Mouse (Mus musculus): ENCODE results near the gene Cdt1. TPM values are rescaled to one million over a fixed set of nuclear protein-coding genes. Genes with fewer than 3 reads are reported as not detected.

Cdt1 gene
- polyA plus RNA-seq, 2 experiments: 34.0 to 79.0 TPM

DNA sequence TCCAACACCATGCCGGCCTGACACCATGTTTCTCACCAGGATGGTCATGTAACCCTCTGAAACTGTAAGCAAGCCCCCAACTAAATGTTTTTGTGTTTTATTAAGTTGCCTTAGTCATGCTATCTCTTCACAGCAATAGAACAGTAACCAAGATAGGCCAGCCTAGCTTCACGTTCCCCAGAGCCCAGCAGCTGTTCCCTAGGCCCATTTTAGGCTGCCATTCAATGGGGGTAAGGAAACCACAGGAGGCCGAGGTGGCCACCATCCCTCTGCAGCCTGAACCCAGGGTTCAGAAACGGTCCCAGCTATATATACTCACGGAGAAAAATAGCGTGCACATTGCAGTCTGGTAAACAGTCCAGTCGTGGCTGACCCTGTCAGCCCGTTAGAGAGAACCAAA is 23.7 kb upstream of the Cdt1 start:
- no peak overlapping the region for H3K9ac ChIP-seq (ENCODE audit: low read depth, low read length, severe bottlenecking)
- WGBS: 79% methylated on average over 8 of the region's 8 CpGs
- H3K4me1 ChIP-seq (ENCODE audit: control insufficient read depth, insufficient read depth, low read length): peaks cover 22% of the 10 kb centered on the region
- DNase-seq (ENCODE audit: low spot score) (no peak), ATAC-seq (ENCODE audit: low FRiP score, low read depth) (peak; percentile 18; the same call in 1 of the 2 replicates)
- H3K4me2 ChIP-seq (replicated peaks; ENCODE audit: low read depth, low read length, severe bottlenecking): no peak overlapping the region
- TF ChIP-seq POLR2A (IDR thresholded peaks at IDR 0.05; ENCODE audit: borderline replicate concordance, extremely low read depth, insufficient read depth, insufficient read length): no peak
- H3K27ac ChIP-seq (replicated peaks; ENCODE audit: low read depth, low read length): no peak overlapping the region
- H3K36me3 ChIP-seq (ENCODE audit: control insufficient read depth, insufficient read depth, low read length): 0 out of 2 replicates have a peak, but pooled peaks cover 6% of the 10 kb centered on the region
- no peak overlapping the region for H3K4me3 ChIP-seq (replicated peaks; ENCODE audit: low read length)
- H3K27me3 ChIP-seq (ENCODE audit: control insufficient read depth, insufficient read depth, low read length): no peaks in the 10 kb centered on the region
- H3K9me3 ChIP-seq (ENCODE audit: control insufficient read depth, low read length): no peaks in the 10 kb centered on the region

DNA sequence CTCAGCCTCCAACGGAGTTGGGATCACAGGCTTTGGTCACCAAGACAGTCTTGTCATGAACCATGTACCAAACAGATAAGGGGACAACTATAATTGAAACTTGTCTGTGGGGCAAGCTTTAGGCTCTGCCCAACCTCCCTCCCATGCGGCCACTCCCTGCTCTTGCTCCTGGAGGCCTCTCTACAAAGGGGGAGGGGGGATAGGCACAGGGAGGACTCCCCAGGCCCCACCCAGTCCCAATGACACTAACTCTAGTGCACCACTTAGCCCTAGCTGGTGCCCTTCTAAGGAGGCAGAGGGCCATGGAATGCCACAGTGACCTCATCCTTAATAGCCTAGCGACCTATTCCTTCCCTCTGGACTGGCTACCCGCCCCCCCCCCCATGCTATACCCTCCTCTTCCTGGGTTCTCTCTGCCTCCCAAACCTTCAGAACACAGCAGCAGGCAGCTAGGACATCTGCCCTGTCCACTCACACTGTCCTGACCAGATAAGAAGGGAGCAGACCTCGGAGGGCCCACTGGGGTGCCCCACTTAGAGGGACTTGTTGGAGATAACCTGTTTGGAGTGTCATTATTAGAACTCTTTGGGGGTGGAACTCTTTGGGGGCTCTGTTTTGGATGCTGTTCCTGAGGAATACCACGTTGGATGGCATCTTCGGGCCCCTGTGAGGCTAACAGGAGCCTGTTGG is 21.6 kb upstream of the Cdt1 start:
- H3K36me3 ChIP-seq (ENCODE audit: control insufficient read depth, insufficient read depth, low read length): 0 out of 2 replicates have a peak, but pooled peaks cover 6% of the 10 kb centered on the region
- H3K9ac ChIP-seq (ENCODE audit: low read depth, low read length, severe bottlenecking): no peak overlapping the region
- no peaks in the 10 kb centered on the region for H3K27me3 ChIP-seq (ENCODE audit: control insufficient read depth, insufficient read depth, low read length)
- ATAC-seq (ENCODE audit: low FRiP score, low read depth) (no peak), DNase-seq (ENCODE audit: low spot score) (no peak)
- H3K27ac ChIP-seq (replicated peaks; ENCODE audit: low read depth, low read length): no peak overlapping the region
- H3K4me2 ChIP-seq (replicated peaks; ENCODE audit: low read depth, low read length, severe bottlenecking): no peak overlapping the region
- H3K4me1 ChIP-seq (ENCODE audit: control insufficient read depth, insufficient read depth, low read length): peaks cover 34% of the 10 kb centered on the region
- H3K9me3 ChIP-seq (ENCODE audit: control insufficient read depth, low read length): no peaks in the 10 kb centered on the region
- WGBS: 85% methylated on average over 6 of the region's 7 CpGs
- no peak overlapping the region for H3K4me3 ChIP-seq (replicated peaks; ENCODE audit: low read length)
- TF ChIP-seq POLR2A (IDR thresholded peaks at IDR 0.05; ENCODE audit: borderline replicate concordance, extremely low read depth, insufficient read depth, insufficient read length): no peak

GRCm38 (mm10) chr8:122546811-122547453 is 20.9 kb upstream of the Cdt1 start:
- TF ChIP-seq POLR2A (IDR thresholded peaks at IDR 0.05; ENCODE audit: borderline replicate concordance, extremely low read depth, insufficient read depth, insufficient read length): no peak
- ATAC-seq (ENCODE audit: low FRiP score, low read depth) (no peak), DNase-seq (ENCODE audit: low spot score) (no peak)
- WGBS: 49% methylated on average over 24 of the region's 24 CpGs
- peaks cover 36% of the 10 kb centered on the region for H3K4me1 ChIP-seq (ENCODE audit: control insufficient read depth, insufficient read depth, low read length)
- H3K4me3 ChIP-seq (replicated peaks; ENCODE audit: low read length): no peak overlapping the region
- no peak overlapping the region for H3K4me2 ChIP-seq (replicated peaks; ENCODE audit: low read depth, low read length, severe bottlenecking)
- H3K27ac ChIP-seq (replicated peaks; ENCODE audit: low read depth, low read length): 0 out of 2 replicates have a peak overlapping the region, but pooled peaks have one; percentile 9
- H3K27me3 ChIP-seq (ENCODE audit: control insufficient read depth, insufficient read depth, low read length): no peaks in the 10 kb centered on the region
- H3K36me3 ChIP-seq (ENCODE audit: control insufficient read depth, insufficient read depth, low read length): 0 out of 2 replicates have a peak, but pooled peaks cover 6% of the 10 kb centered on the region
- peak overlapping the region; percentile 34; the same call in 1 of the 2 replicates for H3K9ac ChIP-seq (ENCODE audit: low read depth, low read length, severe bottlenecking)
- no peaks in the 10 kb centered on the region for H3K9me3 ChIP-seq (ENCODE audit: control insufficient read depth, low read length)

GRCm38 (mm10) chr8:122547815-122548214 is 20.0 kb upstream of the Cdt1 start:
- Histone ChIP-seq H3K27ac (replicated peaks; ENCODE audit: low read depth, low read length) (no peak overlapping the region), H3K4me2 (replicated peaks; ENCODE audit: low read depth, low read length, severe bottlenecking) (0 out of 2 replicates have a peak overlapping the region, but pooled peaks have one; percentile 7), H3K4me3 (replicated peaks; ENCODE audit: low read length) (no peak overlapping the region), H3K9me3 (ENCODE audit: control insufficient read depth, low read length) (no peaks in the 10 kb centered on the region), H3K36me3 (ENCODE audit: control insufficient read depth, insufficient read depth, low read length) (0 out of 2 replicates have a peak, but pooled peaks cover 6% of the 10 kb centered on the region), H3K9ac (ENCODE audit: low read depth, low read length, severe bottlenecking) (0 out of 2 replicates have a peak overlapping the region, but pooled peaks have one; percentile 34), H3K27me3 (ENCODE audit: control insufficient read depth, insufficient read depth, low read length) (no peaks in the 10 kb centered on the region), H3K4me1 (ENCODE audit: control insufficient read depth, insufficient read depth, low read length) (peaks cover 36% of the 10 kb centered on the region)
- no peak for DNase-seq (ENCODE audit: low spot score)
- no peak for ATAC-seq (ENCODE audit: low FRiP score, low read depth)
- no peak for TF ChIP-seq POLR2A (IDR thresholded peaks at IDR 0.05; ENCODE audit: borderline replicate concordance, extremely low read depth, insufficient read depth, insufficient read length)
- 20% methylated on average over 5 of the region's 5 CpGs for WGBS

DNA sequence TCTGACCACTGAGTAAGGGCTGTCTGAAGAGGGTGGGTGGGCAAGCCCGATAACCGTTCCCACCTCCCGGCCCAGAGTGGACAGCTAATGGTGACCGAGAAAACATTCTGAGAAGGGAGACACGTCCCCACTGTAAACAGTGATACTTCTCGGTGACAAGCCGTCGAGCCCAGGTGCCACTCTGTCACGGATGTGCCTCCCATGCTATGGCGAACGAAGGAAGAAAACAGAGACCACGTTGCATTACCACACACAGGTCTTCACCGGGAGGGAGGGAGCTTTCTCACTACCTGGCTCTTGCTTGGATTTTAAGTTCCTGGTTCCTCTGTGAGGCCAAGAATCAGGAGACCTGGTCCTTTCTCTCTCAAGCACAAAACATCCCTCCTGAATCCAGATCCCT is 19.5 kb upstream of the Cdt1 start:
- H3K4me2 ChIP-seq (replicated peaks; ENCODE audit: low read depth, low read length, severe bottlenecking): no peak overlapping the region
- H3K4me1 ChIP-seq (ENCODE audit: control insufficient read depth, insufficient read depth, low read length): peaks cover 36% of the 10 kb centered on the region
- no peak overlapping the region for H3K27ac ChIP-seq (replicated peaks; ENCODE audit: low read depth, low read length)

More for the DNA sequence above, 19.5 kb upstream of the Cdt1 start:
- no peak for ATAC-seq (ENCODE audit: low FRiP score, low read depth)
- H3K36me3 ChIP-seq (ENCODE audit: control insufficient read depth, insufficient read depth, low read length): 0 out of 2 replicates have a peak, but pooled peaks cover 4% of the 10 kb centered on the region
- H3K9ac ChIP-seq (ENCODE audit: low read depth, low read length, severe bottlenecking): 0 out of 2 replicates have a peak overlapping the region, but pooled peaks have one; percentile 7
- 60% methylated on average over 13 of the region's 13 CpGs for WGBS
- no peak for TF ChIP-seq POLR2A (IDR thresholded peaks at IDR 0.05; ENCODE audit: borderline replicate concordance, extremely low read depth, insufficient read depth, insufficient read length)
- no peaks in the 10 kb centered on the region for H3K27me3 ChIP-seq (ENCODE audit: control insufficient read depth, insufficient read depth, low read length)
- no peaks in the 10 kb centered on the region for H3K9me3 ChIP-seq (ENCODE audit: control insufficient read depth, low read length)
- DNase-seq (ENCODE audit: low spot score): no peak
- H3K4me3 ChIP-seq (replicated peaks; ENCODE audit: low read length): no peak overlapping the region

Measured in limb, embryonic 14.5 days (tissue).